Mouse (Mus musculus) frontal cortex, postnatal 14 days (tissue): ENCODE results near the gene Mgmt.

Experiments used
- DNase-seq, 2 experiments: peaks; one replicate each; pipeline ENCODE4 v3.0.0; 2022; ENCODE audit warnings: low spot score in 2 of 2

Gene Mgmt

GRCm38 (mm10) chr7:136894106-136894986, at the start of gene Mgmt:
Mgmt (plus strand) TSS chr7:136894614.
- DNase-seq: peak; percentile 63 to 74

GRCm38 (mm10) chr7:136844835-136845234, 49.6 kb upstream of the Mgmt start:
- no peak for DNase-seq

GRCm38 (mm10) chr7:136845321-136845720, 49.1 kb upstream of the Mgmt start:
- DNase-seq: no peak

GRCm38 (mm10) chr7:136846086-136846620, 48.3 kb upstream of the Mgmt start:
- no peak for DNase-seq

GRCm38 (mm10) chr7:136847601-136848000, 46.8 kb upstream of the Mgmt start:
- DNase-seq: no peak

GRCm38 (mm10) chr7:136848761-136849160, 45.7 kb upstream of the Mgmt start:
- no peak for DNase-seq

- DNase-seq: no peak
These were observed 44.6 kb upstream of the Mgmt start for GRCm38 (mm10) chr7:136849811-136850210.

- DNase-seq: no peak
These were observed 44.1 kb upstream of the Mgmt start for GRCm38 (mm10) chr7:136850339-136850738.

- DNase-seq: no peak
These were observed 42.5 kb upstream of the Mgmt start for GRCm38 (mm10) chr7:136851946-136852345.

GRCm38 (mm10) chr7:136852721-136853120, 41.7 kb upstream of the Mgmt start:
- no peak for DNase-seq

- DNase-seq: no peak
These were observed 29.5 kb upstream of the Mgmt start for GRCm38 (mm10) chr7:136864677-136865463.

GRCm38 (mm10) chr7:136865876-136866275, 28.5 kb upstream of the Mgmt start:
- DNase-seq: no peak

GRCm38 (mm10) chr7:136866535-136866934, 27.9 kb upstream of the Mgmt start:
- no peak for DNase-seq

GRCm38 (mm10) chr7:136871535-136871934, 22.9 kb upstream of the Mgmt start:
- DNase-seq: no peak

- DNase-seq: peak; percentile 49 to 72
These were observed 22.4 kb upstream of the Mgmt start for GRCm38 (mm10) chr7:136872059-136872458.

GRCm38 (mm10) chr7:136874396-136874795, 20.0 kb upstream of the Mgmt start:
- no peak for DNase-seq

GRCm38 (mm10) chr7:136880386-136880785, 14.0 kb upstream of the Mgmt start:
- DNase-seq: no peak

- no peak for DNase-seq
These were observed 6.3 kb upstream of the Mgmt start for GRCm38 (mm10) chr7:136888161-136888560.

GRCm38 (mm10) chr7:136895356-136895755, 942 bp downstream of the Mgmt start:
- no peak for DNase-seq

GRCm38 (mm10) chr7:136895851-136896250, 1.4 kb downstream of the Mgmt start:
- DNase-seq: no peak

GRCm38 (mm10) chr7:136897481-136897880, 3.1 kb downstream of the Mgmt start:
- no peak for DNase-seq

GRCm38 (mm10) chr7:136898005-136898404, 3.6 kb downstream of the Mgmt start:
- DNase-seq: no peak
